Mouse (Mus musculus) embryo, embryonic 11 days (tissue): ENCODE results near the gene Lhfpl4.
A peak's percentile ranks its signal among the peaks of the same experiment; 100 is the strongest.

Experiments
- DNase-seq: peaks from one replicate; pipeline ENCODE4 v3.0.0-alpha.2; 2015

Lhfpl4 gene

DNA sequence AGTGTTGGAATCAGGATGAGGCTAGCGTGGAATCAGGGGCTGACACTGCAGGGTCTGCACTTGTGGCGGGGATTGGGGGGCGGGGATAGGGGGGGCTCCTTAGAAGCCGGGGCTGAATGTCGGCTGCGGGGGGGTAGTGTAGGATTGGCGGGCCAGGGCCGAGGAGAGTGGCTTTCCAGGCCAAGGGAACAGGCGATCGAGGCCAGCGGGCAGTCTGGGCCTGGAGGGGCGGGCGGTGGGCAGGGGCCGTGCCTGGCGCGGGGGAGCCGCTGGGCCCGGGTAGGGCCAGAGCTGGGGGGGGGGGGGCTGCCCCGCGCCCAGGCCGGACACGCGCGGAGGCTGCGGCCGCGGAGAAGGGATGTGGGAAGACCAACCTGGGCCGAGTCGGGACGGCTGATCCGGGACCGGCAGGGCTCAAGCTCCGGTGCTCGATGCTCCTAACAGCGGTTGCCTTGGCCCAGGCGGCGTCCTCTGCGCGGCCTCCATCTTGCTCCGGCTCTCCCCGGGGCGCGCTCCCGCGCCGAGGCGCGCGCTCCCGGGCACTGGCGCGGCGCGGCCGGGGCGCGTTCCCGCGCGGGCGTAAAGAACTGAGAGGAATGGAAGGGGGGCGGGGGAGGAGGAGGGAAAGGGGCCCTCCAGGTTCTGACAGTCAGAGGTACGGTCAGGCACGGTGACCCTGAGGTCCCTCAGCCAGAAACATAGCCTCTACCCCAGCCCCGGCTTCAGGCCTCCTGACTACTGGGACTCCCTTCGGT lies at the start of gene Lhfpl4:
Lhfpl4 (minus strand) TSS at position 544 of the 755 bp plus-strand sequence.
- DNase-seq, result peak; percentile 70

DNA sequence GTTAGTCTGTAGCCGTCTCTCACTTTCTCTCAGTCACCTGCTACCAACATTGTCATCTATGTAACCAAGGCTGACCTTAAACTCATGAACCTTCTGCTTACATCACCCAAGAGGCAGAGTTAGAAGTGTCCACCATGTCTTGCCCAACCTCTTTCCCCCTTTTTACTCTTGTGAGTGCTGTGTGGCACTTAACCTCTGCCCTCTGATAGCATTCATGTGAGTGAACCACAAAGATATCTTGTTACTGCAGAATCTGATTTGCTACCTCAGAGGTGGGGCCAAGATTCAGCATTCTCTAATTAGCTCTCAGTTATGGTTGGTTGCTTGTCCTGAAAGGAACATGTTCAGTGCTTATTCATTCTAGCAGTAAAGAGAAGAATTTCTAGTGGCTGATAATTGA lies 47.6 kb upstream of the Lhfpl4 start:
- DNase-seq, result no peak

DNA sequence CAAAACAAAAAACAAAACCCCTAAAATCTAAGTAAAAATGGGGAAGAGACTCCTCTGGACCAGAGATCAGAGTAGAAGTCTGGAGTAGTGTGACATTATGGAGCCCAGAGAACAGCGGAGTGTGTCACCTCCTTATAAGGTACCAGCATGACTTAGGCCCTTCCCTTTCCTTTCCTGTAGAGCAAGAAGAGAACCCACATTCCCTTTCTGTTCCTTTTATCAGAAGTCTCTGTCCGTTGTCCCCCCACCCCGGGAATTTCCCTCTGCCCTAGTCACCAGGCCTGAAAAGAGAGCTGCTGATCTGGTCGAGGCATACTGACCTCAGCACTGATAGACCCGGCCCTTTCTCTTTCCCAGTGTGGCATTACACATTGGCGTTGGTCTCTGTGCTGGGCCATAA lies 43.3 kb upstream of the Lhfpl4 start:
- no peak for DNase-seq

DNA sequence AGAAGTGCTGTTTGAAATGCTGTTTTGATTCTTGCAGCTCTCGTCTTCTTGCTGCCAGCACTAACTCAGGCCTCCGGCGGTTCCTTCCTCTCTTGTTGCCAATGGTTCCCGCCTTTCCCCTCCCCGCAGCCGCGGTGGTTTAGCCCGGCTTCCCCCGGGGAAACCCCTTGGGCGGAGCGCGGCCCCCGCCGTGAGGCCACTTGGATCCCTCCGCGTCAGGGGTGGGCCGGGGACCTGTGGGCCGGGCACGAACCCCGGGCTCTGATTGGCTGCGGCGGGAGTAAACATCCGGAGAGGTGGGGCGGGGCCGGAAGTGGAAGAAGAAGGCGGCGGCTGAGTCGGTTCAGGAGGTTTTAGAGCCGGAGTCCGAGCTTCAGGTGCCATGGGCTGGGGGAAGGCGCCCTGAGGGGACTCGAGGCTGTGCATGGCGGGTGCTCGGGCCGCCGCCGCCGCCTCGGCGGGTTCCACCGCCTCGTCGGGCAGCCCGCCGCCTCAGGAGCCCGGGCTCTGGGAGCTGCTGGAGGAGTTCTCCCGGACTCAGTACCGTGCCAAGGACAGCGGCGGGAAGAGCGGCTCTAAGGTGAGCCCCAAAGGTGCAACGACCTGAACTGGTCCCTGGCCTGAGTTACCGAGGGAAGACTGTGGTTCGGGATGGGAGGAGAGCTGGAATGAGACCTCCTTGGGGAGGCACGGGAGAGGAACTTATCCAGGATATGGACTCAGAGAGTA lies 42.5 kb upstream of the Lhfpl4 start, which contains the start of gene Mtmr14:
Mtmr14 (plus strand) TSS at position 302 of the 729 bp plus-strand sequence.
- DNase-seq, result peak; percentile 99

DNA sequence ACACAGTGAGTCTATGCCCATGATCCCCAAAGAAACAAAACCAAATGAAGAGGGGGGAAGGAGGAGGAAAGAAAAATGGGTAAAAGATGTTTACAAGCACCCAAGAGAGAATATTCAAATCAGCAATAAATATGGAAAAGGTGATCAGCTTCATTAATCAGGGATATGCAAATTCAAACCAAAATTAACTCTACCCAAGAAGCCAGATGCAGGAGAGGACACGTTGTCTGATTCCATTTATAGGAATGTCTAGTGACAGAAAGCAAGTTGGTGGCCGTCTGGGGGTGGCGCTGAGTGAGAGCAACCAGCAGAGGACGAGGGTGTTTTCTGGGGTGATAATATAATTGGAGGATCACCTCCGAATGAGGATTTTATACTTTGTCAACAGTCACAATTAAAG lies 40.0 kb upstream of the Lhfpl4 start:
- DNase-seq, result no peak

DNA sequence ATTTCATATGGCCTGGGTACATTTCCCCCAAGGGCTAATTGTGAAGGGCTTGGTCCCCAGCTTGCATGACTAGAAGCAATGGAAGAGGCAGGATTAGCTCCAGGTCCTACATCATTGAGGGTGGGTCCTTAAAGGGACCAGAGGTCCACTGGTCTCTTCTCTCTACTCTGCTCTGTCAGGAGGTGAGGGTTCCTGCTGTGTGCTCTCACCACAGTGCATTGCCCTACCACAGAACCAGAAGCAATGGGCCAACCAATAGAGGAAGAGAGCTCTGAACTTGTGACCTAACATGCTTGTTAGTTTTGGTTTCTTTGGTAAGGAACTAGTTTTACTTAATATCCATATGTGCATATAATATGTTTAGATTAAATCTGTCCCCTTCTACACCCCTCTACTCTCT lies 31.5 kb upstream of the Lhfpl4 start:
- DNase-seq, result no peak

DNA sequence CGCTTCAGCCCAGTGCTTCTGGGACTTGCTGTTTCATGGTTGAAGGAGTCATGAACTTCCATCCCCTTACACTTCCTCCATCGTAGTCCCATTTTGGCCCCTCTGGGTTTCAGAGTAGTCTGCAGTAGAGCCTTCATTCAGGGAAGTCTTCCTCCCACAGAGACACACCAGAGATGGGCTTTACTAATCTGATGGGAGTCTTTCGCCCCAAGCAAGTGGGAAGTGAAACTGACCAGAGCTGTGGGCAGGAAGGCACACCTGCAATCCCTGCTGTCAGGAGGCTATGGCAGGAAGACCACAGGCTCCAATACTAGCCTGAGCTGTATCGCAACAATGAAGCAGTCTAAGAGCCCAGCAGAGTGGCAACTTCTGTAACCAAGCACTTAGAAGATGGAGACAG lies 30.6 kb upstream of the Lhfpl4 start:
- no peak for DNase-seq

DNA sequence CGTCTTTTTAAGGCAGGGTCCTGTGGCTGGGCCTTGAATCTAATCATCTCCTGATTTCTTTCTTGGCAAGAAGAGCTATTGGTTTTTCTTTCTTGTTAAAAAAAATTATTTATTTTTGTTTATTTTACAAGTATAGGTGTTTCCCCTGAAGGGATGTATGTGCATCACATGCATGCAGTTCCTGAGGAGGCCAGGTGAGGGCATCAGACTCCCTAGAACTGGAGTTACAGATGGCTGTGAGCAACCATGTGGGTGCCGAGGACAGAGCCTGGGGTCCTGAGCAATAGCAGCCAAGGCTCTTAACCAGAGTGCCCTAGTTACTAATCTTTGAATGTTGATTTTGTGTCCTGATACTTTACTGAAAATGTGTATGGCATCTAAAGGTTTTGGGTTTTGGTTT lies 21.1 kb upstream of the Lhfpl4 start:
- DNase-seq, result no peak

DNA sequence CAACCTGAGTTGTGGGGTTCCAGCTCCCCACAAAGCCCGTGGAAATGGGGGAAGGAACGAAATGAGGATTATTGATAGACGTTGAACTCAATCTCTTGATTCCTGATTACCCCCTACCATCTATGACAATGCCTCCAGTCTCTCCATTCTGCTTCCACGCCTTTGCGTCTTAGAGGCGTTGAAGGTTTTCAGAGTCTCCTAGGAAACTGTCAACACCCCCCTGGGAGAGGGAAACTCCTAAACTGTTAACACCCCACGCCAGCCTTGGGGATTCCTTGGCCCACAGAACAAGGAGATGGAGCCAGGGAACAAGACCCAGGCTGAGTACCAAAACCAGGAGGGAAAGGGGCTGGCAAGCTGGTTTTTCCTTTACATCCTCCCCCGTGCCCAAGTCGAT lies 410 bp upstream of the Lhfpl4 start:
- peak; percentile 17 for DNase-seq

DNA sequence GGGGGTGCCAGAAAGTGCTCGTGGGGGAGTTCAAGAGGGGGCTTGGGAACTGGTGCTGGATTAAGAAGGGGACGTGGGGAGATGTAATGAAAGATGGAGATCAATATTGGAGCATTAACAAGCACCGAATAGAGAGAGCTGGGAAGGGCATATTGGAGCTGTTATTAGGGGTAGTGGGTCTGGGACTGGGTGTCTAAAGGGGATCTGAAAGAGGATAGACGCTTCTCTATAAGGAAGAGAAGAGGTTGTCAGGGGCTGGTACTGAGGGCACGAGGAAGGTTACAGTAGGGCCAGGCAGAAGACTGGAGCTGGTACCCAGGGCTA lies 705 bp downstream of the Lhfpl4 start:
- DNase-seq, result no peak

DNA sequence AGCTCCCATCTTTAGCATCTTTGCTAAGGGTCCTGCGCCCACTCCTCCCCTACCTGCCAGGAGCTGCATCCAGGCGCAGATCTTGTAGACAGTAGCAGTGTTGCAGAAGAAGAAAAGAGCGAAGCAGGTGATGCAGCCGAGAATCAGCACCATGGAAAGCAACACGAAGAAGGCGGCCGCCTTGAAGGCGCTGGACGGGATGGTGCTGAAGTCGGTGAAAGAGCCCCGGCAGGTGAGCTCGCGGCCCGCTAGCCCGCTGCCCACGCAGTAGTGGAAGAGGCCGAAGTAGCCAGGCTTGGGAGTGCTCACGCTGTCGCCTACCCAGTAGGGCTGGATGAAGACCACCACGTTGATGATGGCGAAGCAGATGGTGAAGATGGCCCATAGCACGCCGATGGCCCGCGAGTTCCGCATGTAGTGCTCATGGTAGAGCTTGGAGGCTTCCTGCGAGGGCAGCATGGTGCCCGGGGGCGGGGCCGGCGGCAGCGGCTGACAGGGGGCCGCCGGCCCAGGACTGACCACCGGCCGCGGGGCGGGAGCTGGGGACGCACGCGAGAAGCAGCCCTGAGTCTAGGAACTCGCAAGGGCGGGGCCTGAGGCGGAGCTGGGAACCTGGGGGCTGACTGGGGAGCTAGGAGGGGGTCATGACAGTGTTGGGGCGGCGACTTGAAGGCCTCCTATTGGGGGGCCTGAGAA lies 1.3 kb downstream of the Lhfpl4 start:
- DNase-seq, result peak; percentile 76

DNA sequence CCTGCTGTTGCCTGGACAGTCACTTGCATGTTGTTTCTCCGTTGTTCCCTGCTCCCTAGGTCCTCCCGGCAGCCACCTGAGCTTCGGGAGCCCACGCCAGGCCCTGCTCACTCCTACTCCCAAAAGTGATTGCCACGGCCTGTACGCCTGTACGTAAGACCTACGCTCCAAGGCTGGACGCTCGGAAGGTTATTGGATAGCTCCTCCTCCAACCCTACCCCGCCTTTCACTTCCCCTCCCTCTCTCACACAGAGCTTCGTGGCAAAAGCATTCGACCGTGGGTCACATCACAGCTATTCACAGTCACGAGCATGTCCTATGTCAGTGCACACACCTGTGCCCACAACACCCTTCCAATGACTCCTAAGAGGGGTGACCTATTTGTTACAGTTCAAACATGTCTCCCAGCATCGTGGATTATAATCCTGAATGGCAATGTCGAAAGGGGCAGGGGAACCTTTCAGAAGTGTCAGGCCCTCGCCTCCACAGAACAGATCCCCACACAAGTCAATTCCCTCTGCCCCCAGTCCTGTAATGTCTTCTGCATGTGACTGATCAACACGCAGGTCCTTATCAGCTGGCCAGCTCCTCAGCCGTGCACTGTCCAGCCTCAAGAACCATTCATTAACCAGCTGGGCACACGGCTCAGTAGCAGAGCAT lies 10.2 kb downstream of the Lhfpl4 start:
- DNase-seq, result no peak

DNA sequence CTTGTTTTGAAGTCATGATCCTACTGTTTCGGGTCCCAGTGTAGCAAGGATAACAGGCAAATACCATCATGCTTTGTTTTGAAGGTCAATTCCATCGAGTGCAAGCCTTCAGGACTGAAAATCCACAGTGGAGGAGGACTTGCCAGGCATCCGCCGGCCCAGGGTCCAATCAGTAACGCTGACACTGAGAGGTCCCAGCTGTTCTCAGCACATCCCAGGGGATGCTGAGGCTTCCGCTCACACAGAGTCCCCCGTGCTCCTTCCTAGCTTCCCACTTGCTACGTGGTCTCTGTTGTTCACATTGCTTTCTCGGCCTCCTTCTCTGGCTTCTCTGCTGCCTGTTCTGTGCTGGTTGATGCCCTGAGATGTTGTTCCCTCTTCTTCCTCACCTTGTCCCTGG lies 11.0 kb downstream of the Lhfpl4 start:
- no peak for DNase-seq

DNA sequence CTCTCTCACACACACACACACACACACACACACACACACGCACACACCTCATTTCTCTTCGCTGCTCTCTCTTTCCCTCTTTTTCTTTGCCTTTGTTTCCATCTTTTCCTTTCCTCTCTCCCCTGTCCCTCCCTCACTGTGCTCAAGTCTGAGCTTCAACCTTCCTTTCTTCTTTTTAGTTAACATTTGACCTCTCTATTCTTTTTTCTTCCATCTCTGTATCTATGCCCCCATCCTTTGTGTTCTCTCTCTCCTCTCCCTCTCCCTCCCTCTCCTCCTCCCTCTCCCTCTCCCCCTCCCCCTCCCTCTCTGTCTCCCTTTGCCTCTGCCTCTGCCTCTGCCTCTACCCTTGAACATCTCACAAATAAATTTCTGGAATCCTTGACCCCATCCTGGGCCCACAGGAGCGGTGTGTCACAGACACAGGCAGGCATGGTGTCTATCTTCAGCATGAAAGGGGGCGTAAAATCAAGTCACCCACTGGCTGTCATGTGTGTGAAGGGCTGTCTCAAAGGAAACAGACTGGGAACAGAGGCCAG lies 15.9 kb downstream of the Lhfpl4 start:
- no peak for DNase-seq

DNA sequence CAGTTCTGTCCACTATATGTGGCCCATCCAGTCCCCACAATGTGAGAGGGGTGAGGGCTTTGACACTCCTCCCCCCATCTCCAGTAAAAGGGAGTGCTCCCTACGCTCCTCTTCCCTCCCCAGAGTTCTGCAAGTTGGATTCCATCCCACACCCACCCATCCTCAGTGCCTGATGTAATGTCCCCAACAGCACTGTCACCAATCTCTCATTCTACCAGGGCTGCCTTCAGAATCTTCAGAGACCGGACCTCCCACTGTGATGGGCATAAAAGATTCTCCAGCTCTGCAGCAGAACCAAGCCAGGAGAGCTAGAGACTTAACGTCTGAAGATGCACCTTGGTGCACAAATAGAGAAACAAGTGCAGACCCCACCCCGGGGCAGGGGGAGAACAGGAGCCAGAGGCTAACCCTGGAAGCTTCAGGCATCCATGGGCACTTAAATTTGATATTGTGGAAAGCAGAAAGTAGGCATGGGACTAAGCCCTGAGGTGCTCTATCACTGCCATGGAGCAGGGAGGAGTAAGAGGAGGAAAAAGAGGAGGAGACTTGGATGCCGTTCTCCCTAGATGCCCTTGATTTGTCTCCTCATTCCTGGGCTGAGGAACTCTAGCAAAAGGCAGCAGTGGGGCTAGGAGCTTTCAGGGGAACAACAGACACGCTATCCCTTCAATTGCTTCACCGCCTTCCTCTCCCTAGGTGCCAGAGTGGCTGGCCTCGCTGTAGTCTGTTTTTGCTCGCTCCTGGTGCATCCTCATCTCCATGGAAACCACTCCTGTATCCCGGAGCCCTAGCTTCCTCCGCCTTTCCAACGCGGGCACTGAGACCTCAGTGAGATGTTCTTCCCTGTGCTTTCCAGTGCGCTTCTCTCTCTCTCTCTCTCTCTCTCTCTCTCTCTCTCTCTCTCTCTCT lies 16.6 kb downstream of the Lhfpl4 start:
- peak; percentile 50 for DNase-seq

DNA sequence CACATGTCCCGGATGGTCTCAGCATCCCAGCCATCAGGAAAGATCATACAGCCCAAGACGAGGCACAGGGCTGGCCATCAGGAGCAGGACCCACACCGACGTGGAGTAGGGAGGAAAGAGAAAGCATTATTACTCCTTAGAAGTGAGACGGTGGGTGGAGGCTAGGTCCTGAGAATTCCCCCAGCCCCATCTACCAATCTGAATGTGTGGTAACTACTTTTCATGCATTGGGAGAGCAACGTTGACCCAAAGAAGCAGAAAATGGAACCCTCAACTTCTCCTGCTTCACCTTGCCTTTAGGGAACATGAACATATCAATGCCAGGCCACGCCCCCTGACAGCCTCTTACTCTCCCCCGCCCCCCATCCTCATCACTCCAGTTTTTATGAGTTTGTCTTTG lies 18.6 kb downstream of the Lhfpl4 start:
- no peak for DNase-seq

DNA sequence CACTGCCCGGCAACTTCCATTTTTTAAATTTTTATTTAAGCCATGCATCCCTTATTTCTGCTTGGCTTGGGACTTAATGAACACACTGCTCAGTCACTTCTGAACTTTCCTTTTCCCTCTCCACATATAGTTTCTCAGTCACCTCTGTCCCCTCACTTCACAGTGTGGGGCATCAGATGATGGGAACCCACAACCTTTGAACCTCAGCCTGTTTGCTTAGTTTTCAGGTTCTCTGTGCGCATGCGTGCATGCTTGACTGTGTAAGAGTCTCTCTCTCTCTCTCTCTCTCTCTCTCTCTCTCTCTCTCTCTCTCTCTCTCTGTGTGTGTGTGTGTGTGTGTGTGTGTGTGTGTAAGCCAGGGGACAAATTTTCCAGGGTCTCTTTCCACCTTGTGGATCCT lies 19.7 kb downstream of the Lhfpl4 start:
- DNase-seq, result no peak

DNA sequence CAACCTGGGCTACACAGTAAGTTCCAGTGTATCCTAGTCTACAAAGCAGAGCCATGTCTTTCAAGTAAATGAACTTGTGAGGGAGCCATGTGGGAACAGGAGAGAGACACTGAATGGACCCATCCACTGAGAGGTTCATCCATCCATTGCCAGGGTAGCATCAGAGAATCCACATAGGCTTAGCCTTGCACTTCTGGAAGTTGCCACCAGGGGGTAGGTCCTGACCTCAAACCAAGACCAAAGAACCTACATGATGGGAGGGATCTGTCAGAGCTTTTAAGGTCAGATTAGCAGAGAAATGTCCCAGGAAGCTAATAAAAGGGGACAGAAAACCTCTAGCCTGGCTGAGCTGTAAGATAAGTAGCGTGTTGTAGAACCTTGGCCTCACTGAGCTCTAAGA lies 22.6 kb downstream of the Lhfpl4 start:
- peak; percentile 65 for DNase-seq

DNA sequence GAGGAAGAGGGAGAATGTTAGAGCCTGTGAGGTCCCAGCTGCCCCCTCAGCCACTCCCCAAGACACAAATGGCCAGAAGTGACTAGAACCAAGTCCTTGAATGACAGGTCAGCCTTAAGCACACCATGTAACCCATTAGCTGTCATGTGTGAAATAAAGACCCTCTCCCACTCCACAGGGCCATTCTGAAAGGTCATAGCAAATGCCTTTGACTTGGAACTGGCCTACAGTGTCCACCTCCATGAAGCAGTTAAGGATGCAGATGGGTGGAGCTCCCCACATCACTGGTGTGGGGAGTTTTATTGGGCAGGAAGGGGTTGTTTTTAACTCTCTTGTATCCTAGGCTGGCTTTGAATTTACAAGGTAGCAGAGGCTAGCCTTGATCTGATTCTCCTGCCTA lies 23.2 kb downstream of the Lhfpl4 start:
- DNase-seq, result no peak

DNA sequence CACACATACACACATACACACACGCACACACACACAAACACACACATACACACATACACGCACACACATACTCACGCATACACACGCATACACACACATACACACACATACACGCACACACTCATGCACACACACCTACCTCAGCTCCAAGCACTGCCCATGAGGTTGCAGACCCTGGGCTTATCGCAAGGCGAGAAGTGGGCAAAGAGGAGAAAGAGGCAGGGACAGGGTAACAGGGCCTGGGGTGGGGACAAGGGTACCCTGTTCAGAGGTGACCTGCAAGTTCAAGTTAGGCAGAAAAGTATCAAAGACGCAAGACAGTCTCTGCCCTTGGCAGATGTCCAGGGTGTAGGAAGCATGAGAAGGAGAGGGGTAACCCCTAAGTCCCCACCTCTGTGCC lies 24.5 kb downstream of the Lhfpl4 start:
- no peak for DNase-seq

DNA sequence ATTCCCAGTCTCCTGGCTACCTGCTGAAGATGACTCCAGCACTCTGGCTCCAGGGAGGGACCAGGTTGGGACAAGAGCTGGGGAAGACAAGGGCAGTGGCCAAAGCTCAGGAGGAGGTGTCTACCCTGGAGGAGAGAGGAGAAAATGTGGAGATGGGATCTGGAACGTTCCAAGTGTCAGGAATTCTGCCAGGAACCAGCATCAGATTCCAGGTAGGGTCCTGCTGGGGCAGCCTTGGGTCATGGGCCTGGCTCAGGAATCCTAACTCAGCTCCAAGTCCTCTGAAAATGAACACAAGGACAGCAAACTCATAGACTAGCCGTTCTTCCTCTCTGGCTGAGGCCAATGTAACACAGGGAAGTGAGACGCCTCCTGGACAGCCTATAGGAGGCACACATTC lies 25.3 kb downstream of the Lhfpl4 start:
- DNase-seq, result no peak

DNA sequence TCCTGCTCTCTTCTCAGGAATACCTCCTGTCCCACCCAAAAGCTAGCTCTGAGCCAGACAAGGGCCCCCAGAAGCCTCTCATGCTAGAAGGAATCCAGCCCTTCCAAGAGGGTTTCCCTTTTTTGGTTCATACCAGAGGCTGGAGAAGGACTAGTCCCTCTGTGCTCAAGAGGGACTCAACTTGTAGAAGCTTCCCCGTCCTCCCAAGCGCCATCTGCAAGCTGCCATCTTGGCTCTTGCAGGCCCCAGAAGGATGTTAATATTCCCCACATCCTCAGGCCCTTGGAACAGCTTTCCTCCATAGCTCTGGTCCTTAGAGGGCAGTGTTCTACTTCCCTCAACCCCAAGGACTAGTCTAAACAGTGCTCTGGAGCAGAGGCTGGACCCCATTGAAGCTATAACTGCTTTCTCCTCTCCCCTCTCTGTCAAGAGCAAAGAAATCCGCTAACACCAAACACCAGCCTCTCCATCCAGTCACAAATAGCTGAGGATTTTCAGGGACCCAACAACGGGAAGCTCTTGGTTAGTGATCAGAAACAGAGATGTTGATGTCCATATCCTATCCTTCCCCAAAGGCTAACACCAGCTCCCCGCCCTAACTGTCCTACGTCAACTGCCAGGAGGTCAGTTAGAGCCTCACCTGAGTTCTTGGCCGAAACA lies 26.7 kb downstream of the Lhfpl4 start:
- DNase-seq, result no peak
